Mouse (Mus musculus) liver, embryonic 16.5 days (tissue): ENCODE measurements around the gene Dclre1c. TPM values are rescaled to one million over a fixed set of nuclear protein-coding genes. Genes with fewer than 3 reads are reported as not detected.

Experiments
- ATAC-seq: fragments of 200-750 bp; cut with Nextera tagmentation; 2 replicates; pipeline ENCODE4 v1.8.0; 2017; ENCODE audit warnings: low read depth, mild to moderate bottlenecking, moderate number of reproducible peaks, moderate library complexity
- H3K27ac ChIP-seq: fragments of 300-500 bp; sonication (generic); 2 replicates; pipeline ENCODE4 v1.5.1; 2014; ENCODE audit warnings: mild to moderate bottlenecking, low read length
- H3K27me3 ChIP-seq: fragments of 300-500 bp; sonication (generic); 2 replicates; pipeline ENCODE4 v1.6.1; 2014; ENCODE audit warnings: low read depth, low read length, mixed read lengths; ENCODE audit not compliant: control insufficient read depth, insufficient read depth
- H3K36me3 ChIP-seq: fragments of 300-500 bp; sonication (generic); 2 replicates; pipeline ENCODE4 v1.6.1; 2014; ENCODE audit warnings: mild to moderate bottlenecking; ENCODE audit not compliant: control insufficient read depth, insufficient read depth
- H3K4me1 ChIP-seq: fragments of 300-500 bp; sonication (generic); 2 replicates; pipeline ENCODE4 v1.6.1; 2014; ENCODE audit warnings: low read depth, low read length, mixed read lengths; ENCODE audit not compliant: control insufficient read depth
- H3K4me2 ChIP-seq: fragments of 300-500 bp; sonication (generic); 2 replicates; pipeline ENCODE4 v1.6.1; 2014; ENCODE audit warnings: low read depth, low read length, mixed read lengths
- H3K4me3 ChIP-seq: fragments of 300-500 bp; sonication (generic); 2 replicates; pipeline ENCODE4 v1.5.1; 2014; ENCODE audit warnings: low read depth, mild to moderate bottlenecking, low read length
- H3K9ac ChIP-seq: fragments of 300-500 bp; sonication (generic); 2 replicates; pipeline ENCODE4 v1.6.1; 2014; ENCODE audit warnings: low read depth, low read length
- H3K9me3 ChIP-seq: fragments of 300-500 bp; sonication (generic); replicated peaks from 2 replicates; pipeline ENCODE4 v1.6.1; 2016; ENCODE audit warnings: low read length; ENCODE audit not compliant: control insufficient read depth
- WGBS: fragments of 180-500 bp; shearing (Covaris S2); extraction: QIAGEN DNeasy Blood & Tissue Kit; methylation state at CpG from one replicate; pipeline ENCODE4 v1.1.7; 2014; ENCODE audit not compliant: insufficient replicate concordance; 5-methylcytosine and 5-hydroxymethylcytosine counted together
- polyA plus RNA-seq: library from polyadenylated mRNA; unstranded; fragments of >200 nt; fragmentation: Nextera tagmentation; extraction: Ambion mirVana; gene quantifications from 2 replicates; pipeline ENCODE4 v1.2.1, GENCODE M21; 2015

Gene Dclre1c
- polyA plus RNA-seq, 1 experiment from 2014 or later: 4.2 TPM

- Histone ChIP-seq H3K4me3 (no peak overlapping the region), H3K27ac (0 out of 2 replicates have a peak overlapping the region, but pooled peaks have one; percentile 24), H3K9me3 (no peaks in the 10 kb centered on the region), H3K4me2 (no peak overlapping the region), H3K4me1 (no peaks in the 10 kb centered on the region; the same call in 1 of the 2 replicates), H3K36me3 (peaks cover 29% of the 10 kb centered on the region), H3K9ac (no peak overlapping the region), H3K27me3 (no peaks in the 10 kb centered on the region)
- 47% methylated on average over 6 of the region's 6 CpGs for WGBS
- peak; percentile 51; the same call in 1 of the 2 replicates for ATAC-seq
Observed at GRCm38 (mm10) chr2:3499543-3499942, 75.6 kb downstream of the Dclre1c start.

GRCm38 (mm10) chr2:3500886-3501285 is 77.0 kb downstream of the Dclre1c start:
- Histone ChIP-seq H3K27me3 (no peaks in the 10 kb centered on the region), H3K9me3 (no peaks in the 10 kb centered on the region), H3K36me3 (peaks cover 22% of the 10 kb centered on the region), H3K4me1 (no peaks in the 10 kb centered on the region; the same call in 1 of the 2 replicates), H3K4me2 (no peak overlapping the region), H3K9ac (no peak overlapping the region), H3K4me3 (no peak overlapping the region), H3K27ac (no peak overlapping the region)
- no peak for ATAC-seq
- 84% methylated on average over 5 of the region's 5 CpGs for WGBS

GRCm38 (mm10) chr2:3512076-3512475 is 88.1 kb downstream of the Dclre1c start:
- 0% methylated on average over 15 of the region's 15 CpGs for WGBS
- H3K27ac ChIP-seq: peak overlapping the region; percentile 84
- H3K4me3 ChIP-seq: peak overlapping the region; percentile 91
- no peaks in the 10 kb centered on the region for H3K9me3 ChIP-seq
- H3K27me3 ChIP-seq: no peaks in the 10 kb centered on the region
- H3K9ac ChIP-seq: peak overlapping the region; percentile 81
- H3K36me3 ChIP-seq: peaks cover 25% of the 10 kb centered on the region
- peak overlapping the region; percentile 65 for H3K4me2 ChIP-seq
- no peak for ATAC-seq
- peaks cover 7% of the 10 kb centered on the region for H3K4me1 ChIP-seq

- peak within 1 kb of the TSS; percentile 83 for H3K9ac ChIP-seq
- ATAC-seq: peak; percentile 99
- H3K27me3 ChIP-seq: no peaks in the 10 kb centered on the region
- H3K36me3 ChIP-seq: peaks cover 24% of the 10 kb centered on the region
- under 1% methylated on average over 60 of the region's 60 CpGs for WGBS
- H3K4me3 ChIP-seq: peak within 1 kb of the TSS; percentile 91
- H3K27ac ChIP-seq: peak within 1 kb of the TSS; percentile 84
- H3K4me2 ChIP-seq: peak within 1 kb of the TSS; percentile 72
- peaks cover 7% of the 10 kb centered on the region for H3K4me1 ChIP-seq
- H3K9me3 ChIP-seq: no peaks in the 10 kb centered on the region
Observed at GRCm38 (mm10) chr2:3512552-3513454, 88.9 kb downstream of the Dclre1c start, which contains the start of the genes Gm45902, Hspa14 and Cdnf. TSS of gene Gm45902 (minus strand) at chr2:3512790. TSS of gene Hspa14 (minus strand) at chr2:3512814. TSS of gene Cdnf (plus strand) at chr2:3513030.

Other genes starting within 250 kb of the Dclre1c start
- 12.0 and 13.8 TPM in 2 replicates for gene Nmt2, start 139.9 kb upstream of the Dclre1c start, polyA plus RNA-seq
- gene Rpp38, start 91.5 kb upstream of the Dclre1c start, polyA plus RNA-seq: 7.3 and 7.4 TPM in 2 replicates
- gene Acbd7, start 88.0 kb upstream of the Dclre1c start, polyA plus RNA-seq: 0.32 and 0.40 TPM in 2 replicates
- gene Olah, start 26.9 kb upstream of the Dclre1c start, polyA plus RNA-seq: not detected in 2 replicates
- gene Meig1, start 1.5 kb upstream of the Dclre1c start, polyA plus RNA-seq: not detected in 2 replicates
- 3.7 and 4.0 TPM in 2 replicates for gene Suv39h2, start 50.9 kb downstream of the Dclre1c start, polyA plus RNA-seq
- 1.4 and 1.5 TPM in 2 replicates for gene Gm45902, start 88.7 kb downstream of the Dclre1c start, polyA plus RNA-seq
- 51.4 and 58.6 TPM in 2 replicates for gene Hspa14, start 88.7 kb downstream of the Dclre1c start, polyA plus RNA-seq
- 0.09 and 0.11 TPM in 2 replicates for gene Cdnf, start 88.9 kb downstream of the Dclre1c start, polyA plus RNA-seq
- gene Fam107b, start 146.4 kb downstream of the Dclre1c start, polyA plus RNA-seq: 25.0 and 25.6 TPM in 2 replicates